Mouse (Mus musculus): ENCODE measurements at regions not wholly inside any gene's neighbourhood (a gene's known extent, or its start where the extent isn't known, plus 50 kb on each side); places are given as distances from the start of the nearest gene placed in this dataset.

- no peak for TF ChIP-seq CTCF (IDR thresholded peaks at IDR 0.05; ENCODE audit: control insufficient read depth, insufficient read depth, insufficient read length)
- no peak for TF ChIP-seq FOSL1 (IDR thresholded peaks at IDR 0.05; ENCODE audit: insufficient read depth, low read length, poor library complexity, severe bottlenecking)
- TF ChIP-seq CEBPB (IDR thresholded peaks at IDR 0.05; ENCODE audit: low read depth) = no peak
- TF ChIP-seq MAX (IDR thresholded peaks at IDR 0.05) = no peak
- no peak for TF ChIP-seq USF1 (IDR thresholded peaks at IDR 0.05; ENCODE audit: low read depth)
- no peak for TF ChIP-seq MYOD1 (IDR thresholded peaks at IDR 0.05; ENCODE audit: control insufficient read depth, insufficient read length, low read depth)
- TF ChIP-seq MYOG (IDR thresholded peaks at IDR 0.05; ENCODE audit: control insufficient read depth, extremely low read depth, insufficient read length) = no peak
Measured at GRCm38 (mm10) chr12:25826928-25827327, 588.1 kb downstream of the Rnf144a start.
